Mouse (Mus musculus): Measurements from ENCODE around the gene Cotl1. TPM values are rescaled to one million over a fixed set of nuclear protein-coding genes. Genes with fewer than 3 reads are reported as not detected.
A peak's percentile ranks its signal among the peaks of the same experiment; 100 is the strongest.

Cotl1 gene
- total RNA-seq, 4 experiments from 2014 or later, result 38.1 to 64.0 (median 54.4) TPM

GRCm38 (mm10) chr8:119785764-119786405, 54.5 kb downstream of the Cotl1 start:
- no peak for DNase-seq

GRCm38 (mm10) chr8:119784676-119785075, 55.7 kb downstream of the Cotl1 start:
- DNase-seq, result no peak

- no peak for DNase-seq
Observed at GRCm38 (mm10) chr8:119784141-119784574, 56.2 kb downstream of the Cotl1 start.

GRCm38 (mm10) chr8:119783579-119783978, 56.8 kb downstream of the Cotl1 start:
- DNase-seq, result no peak

- peak; percentile 63 for DNase-seq
Observed at GRCm38 (mm10) chr8:119782715-119783114, 57.6 kb downstream of the Cotl1 start.

GRCm38 (mm10) chr8:119781086-119781840, 59.1 kb downstream of the Cotl1 start:
- no peak for DNase-seq

- DNase-seq, result no peak
Observed at GRCm38 (mm10) chr8:119780402-119781049, 59.8 kb downstream of the Cotl1 start.

- DNase-seq, result peak; percentile 68
Observed at GRCm38 (mm10) chr8:119779013-119779737, 61.2 kb downstream of the Cotl1 start.

GRCm38 (mm10) chr8:119778263-119778662, 62.1 kb downstream of the Cotl1 start, which contains the start of gene Tldc1:
Gene Tldc1 (minus strand): TSS chr8:119778416.
- peak; percentile 100 for DNase-seq

GRCm38 (mm10) chr8:119777765-119778164, 62.6 kb downstream of the Cotl1 start:
- peak; percentile 38 for DNase-seq

- DNase-seq, result no peak
Observed at GRCm38 (mm10) chr8:119776668-119777245, 63.6 kb downstream of the Cotl1 start.

GRCm38 (mm10) chr8:119765761-119766444, 74.4 kb downstream of the Cotl1 start:
- DNase-seq, result no peak

GRCm38 (mm10) chr8:119765311-119765710, 75.0 kb downstream of the Cotl1 start:
- no peak for DNase-seq

- no peak for DNase-seq
Observed at GRCm38 (mm10) chr8:119762226-119763220, 77.8 kb downstream of the Cotl1 start.

GRCm38 (mm10) chr8:119761692-119762091, 78.7 kb downstream of the Cotl1 start:
- DNase-seq, result no peak

Other genes starting within 250 kb of the Cotl1 start
- gene Taf1c, start 235.3 kb downstream of the Cotl1 start, total RNA-seq (2022), result 10 to 100 TPM; 13.1 to 16.3 (median 15.3) TPM
- gene Adad2, start 227.8 kb downstream of the Cotl1 start, total RNA-seq (2022), result not detected
- gene Kcng4, start 204.9 kb downstream of the Cotl1 start, total RNA-seq (2022), result 1 to 10 TPM in 2 of 4 experiments, under 1 TPM in 2; 0.58 to 1.5 (median 1.2) TPM
- 10 to 100 TPM in 3 of 4 experiments, 1 to 10 TPM in 1; 9.0 to 14.0 (median 12.8) TPM for gene Wfdc1, start 174.2 kb downstream of the Cotl1 start, total RNA-seq (2022)
- under 1 TPM in 3 of 4 experiments, not detected in 1; 0.35 to 0.38 (median 0.38) TPM for gene Atp2c2, start 140.5 kb downstream of the Cotl1 start, total RNA-seq (2022)
- gene Tldc1, start 62.1 kb downstream of the Cotl1 start, total RNA-seq (2022), result 10 to 100 TPM; 16.1 to 18.1 (median 17.1) TPM
- 10 to 100 TPM in 3 of 4 experiments, 1 to 10 TPM in 1; 8.4 to 13.8 (median 11.8) TPM for gene Klhl36, start 21.7 kb upstream of the Cotl1 start, total RNA-seq (2022)
- gene Usp10, start 69.8 kb upstream of the Cotl1 start, total RNA-seq (2022), result 100 to 1,000 TPM in 3 of 4 experiments, 10 to 100 TPM in 1; 88.6 to 130 (median 113) TPM
- gene Gm20388, start 70.3 kb upstream of the Cotl1 start, total RNA-seq (2022), result 10 to 100 TPM in 1 of 4 experiments, 1 to 10 TPM in 3; 1.7 to 16.9 (median 5.8) TPM
- 10 to 100 TPM in 2 of 4 experiments, 1 to 10 TPM in 2; 7.4 to 14.4 (median 10.5) TPM for gene Crispld2, start 151.9 kb upstream of the Cotl1 start, total RNA-seq (2022)

Data from adrenal gland, adult 8-10 months (tissue).